Mouse (Mus musculus) adrenal gland, adult 18-20 months (tissue): Measurements from ENCODE around the gene Pih1d2. TPM values are rescaled to one million over a fixed set of nuclear protein-coding genes. Genes with fewer than 3 reads are reported as not detected.

Experiments
- total RNA-seq, 2 experiments: library from RNA; stranded (reverse); gene quantifications; 1 replicate in 1 of 2; 2 replicates in 1 of 2; pipeline ENCODE4 v1.2.3; 2021

Pih1d2 gene
- total RNA-seq, 2 experiments from 2014 or later, result 1.2 to 2.1 TPM

Other genes starting within 250 kb of the Pih1d2 start
- gene Plet1, start 122.8 kb upstream of the Pih1d2 start, total RNA-seq, result under 1 TPM in 1 of 2 experiments, not detected in 1; 0.29 TPM
- gene Pts, start 88.6 kb upstream of the Pih1d2 start, total RNA-seq, result 10 to 100 TPM; 76.0 to 77.4 TPM
- 1 to 10 TPM; 3.9 to 6.5 TPM for gene Il18, start 62.5 kb upstream of the Pih1d2 start, total RNA-seq
- 1 to 10 TPM; 4.6 to 4.7 TPM for gene Bco2, start 62.1 kb upstream of the Pih1d2 start, total RNA-seq
- not detected for gene Tex12, start 56.0 kb upstream of the Pih1d2 start, total RNA-seq
- 100 to 1,000 TPM; 260 to 414 TPM for gene Sdhd, start 13.5 kb upstream of the Pih1d2 start, total RNA-seq
- gene Timm8b, start 13.4 kb upstream of the Pih1d2 start, total RNA-seq, result 100 to 1,000 TPM; 210 to 223 TPM
- 10 to 100 TPM; 24.5 to 25.6 TPM for gene Nkapd1, start 143 bp downstream of the Pih1d2 start, total RNA-seq
- 100 to 1,000 TPM; 164 to 320 TPM for gene Dlat, start 42.5 kb downstream of the Pih1d2 start, total RNA-seq
- 1 to 10 TPM; 5.4 to 7.7 TPM for gene Dixdc1, start 122.2 kb downstream of the Pih1d2 start, total RNA-seq
- 1 to 10 TPM; 5.1 to 5.4 TPM for gene 2310030G06Rik, start 129.2 kb downstream of the Pih1d2 start, total RNA-seq
- gene Cryab, start 134.0 kb downstream of the Pih1d2 start, total RNA-seq, result 10 to 100 TPM; 26.1 to 89.2 TPM
- gene Hspb2, start 135.0 kb downstream of the Pih1d2 start, total RNA-seq, result 1 to 10 TPM; 1.7 to 3.4 TPM
- gene Fdxacb1, start 150.9 kb downstream of the Pih1d2 start, total RNA-seq, result 1 to 10 TPM; 4.5 to 5.6 TPM
- 10 to 100 TPM; 22.2 to 30.1 TPM for gene Alg9, start 157.7 kb downstream of the Pih1d2 start, total RNA-seq
- 10 to 100 TPM; 47.5 to 69.0 TPM for gene 1110032A03Rik, start 158.2 kb downstream of the Pih1d2 start, total RNA-seq
- gene Ppp2r1b, start 228.0 kb downstream of the Pih1d2 start, total RNA-seq, result 10 to 100 TPM; 44.3 to 64.2 TPM